Mouse (Mus musculus) lung, adult 2 months (tissue): ENCODE results near the gene Hirip3. TPM values are rescaled to one million over a fixed set of nuclear protein-coding genes. Genes with fewer than 3 reads are reported as not detected.
A peak's percentile ranks its signal among the peaks of the same experiment; 100 is the strongest.
"Not testable (repeated sequence)": the region's sequence is repeated elsewhere in the genome, so short reads cannot be mapped to it uniquely, and the experiment has no call there.

Experiments used
- DNase-seq: peaks from one replicate; pipeline ENCODE4 v3.0.0; 2022
- H3K4me1 ChIP-seq: fragments of 200-500 bp; 2 replicates; pipeline ENCODE4 v1.6.1; 2011; ENCODE audit warnings: low read length; ENCODE audit not compliant: control insufficient read depth, insufficient read depth
- H3K4me3 ChIP-seq: fragments of 200-500 bp; replicated peaks from 2 replicates; pipeline ENCODE3; 2011; ENCODE audit warnings: low read depth, mild to moderate bottlenecking, control low read depth, low read length; ENCODE audit errors: extremely low read depth
- CTCF ChIP-seq: fragments of 200-500 bp; IDR thresholded peaks from 2 replicates; pipeline ENCODE4 v1.5.1; 2011; ENCODE audit warnings: mild to moderate bottlenecking, low read length, control low read depth; ENCODE audit not compliant: insufficient read depth
- POLR2A ChIP-seq: fragments of 200-500 bp; IDR thresholded peaks from 2 replicates; pipeline ENCODE4 v1.6.1; 2011; ENCODE audit warnings: low read depth, mild to moderate bottlenecking, control low read depth, low read length, borderline replicate concordance; ENCODE audit errors: extremely low read depth
- WGBS: fragments of 180-500 bp; shearing (Covaris S2); methylation state at CpG from one replicate; pipeline ENCODE4 v1.1.7; 2018; 5-methylcytosine and 5-hydroxymethylcytosine counted together
- polyA plus RNA-seq: library from polyadenylated mRNA; depleted of rRNA; stranded (reverse); fragments of >200 nt; gene quantifications from 2 replicates; pipeline ENCODE4 v1.2.3, GENCODE M21; 2012; rRNA removed

The Hirip3 gene
- polyA plus RNA-seq, 1 experiment, result 7.5 TPM

- peak; percentile 98 for DNase-seq
- WGBS, result 11% methylated on average over 37 of the region's 37 CpGs
- peak overlapping the region; percentile 80 for H3K4me3 ChIP-seq
- TF ChIP-seq POLR2A, result peak; percentile 97
- no peak for TF ChIP-seq CTCF
- H3K4me1 ChIP-seq, result peaks cover 11% of the 10 kb centered on the region
These were observed 36.6 kb downstream of the Hirip3 start for GRCm38 (mm10) chr7:126898102-126898990.

- DNase-seq, H3K4me3 ChIP-seq: not testable (repeated sequence)
- 95% methylated on average over 7 of the region's 9 CpGs for WGBS
- H3K4me1 ChIP-seq, result peaks cover 11% of the 10 kb centered on the region
These were observed 38.0 kb downstream of the Hirip3 start for GRCm38 (mm10) chr7:126899781-126900180.

GRCm38 (mm10) chr7:126905590-126905989, 43.8 kb downstream of the Hirip3 start:
- TF ChIP-seq POLR2A, result no peak
- TF ChIP-seq CTCF, result no peak
- WGBS, result 44% methylated on average over 3 of the region's 3 CpGs
- H3K4me3 ChIP-seq, result no peak overlapping the region
- no peaks in the 10 kb centered on the region for H3K4me1 ChIP-seq
- DNase-seq, result no peak

GRCm38 (mm10) chr7:126914844-126915243, 53.1 kb downstream of the Hirip3 start:
- 70% methylated on average over 3 of the region's 3 CpGs for WGBS
- DNase-seq, result no peak
- Histone ChIP-seq H3K4me1 (no peaks in the 10 kb centered on the region), H3K4me3 (no peak overlapping the region)
- TF ChIP-seq CTCF, result no peak
- no peak for TF ChIP-seq POLR2A

Other genes with a start within 250 kb of the Hirip3 start
- gene Nupr1, start 231.1 kb upstream of the Hirip3 start, polyA plus RNA-seq, result 48.1 and 102 TPM in 2 replicates
- 36.4 and 43.4 TPM in 2 replicates for gene Sgf29, start 212.7 kb upstream of the Hirip3 start, polyA plus RNA-seq
- gene Sult1a1, start 185.5 kb upstream of the Hirip3 start, polyA plus RNA-seq, result 55.6 and 69.2 TPM in 2 replicates
- gene Bola2, start 166.6 kb upstream of the Hirip3 start, polyA plus RNA-seq, result 38.2 and 39.6 TPM in 2 replicates
- gene Slx1b, start 166.2 kb upstream of the Hirip3 start, polyA plus RNA-seq, result 23.4 and 27.7 TPM in 2 replicates
- 208 and 229 TPM in 2 replicates for gene Coro1a, start 154.2 kb upstream of the Hirip3 start, polyA plus RNA-seq
- 500 and 548 TPM in 2 replicates for gene Mapk3, start 102.4 kb upstream of the Hirip3 start, polyA plus RNA-seq
- gene Gdpd3, start 95.6 kb upstream of the Hirip3 start, polyA plus RNA-seq, result 18.4 and 35.7 TPM in 2 replicates
- gene Ypel3, start 85.0 kb upstream of the Hirip3 start, polyA plus RNA-seq, result 390 and 597 TPM in 2 replicates
- gene Tbx6, start 80.5 kb upstream of the Hirip3 start, polyA plus RNA-seq, result 8.7 and 9.5 TPM in 2 replicates
- gene Ppp4c, start 69.5 kb upstream of the Hirip3 start, polyA plus RNA-seq, result 135 and 156 TPM in 2 replicates
- 11.9 and 13.3 TPM in 2 replicates for gene Fam57b, start 64.3 kb upstream of the Hirip3 start, polyA plus RNA-seq
- not detected in 2 replicates for gene 4930451I11Rik, start 30.3 kb upstream of the Hirip3 start, polyA plus RNA-seq
- gene Doc2a, start 14.6 kb upstream of the Hirip3 start, polyA plus RNA-seq, result 0.22 and 0.74 TPM in 2 replicates
- gene Ino80e, start 405 bp downstream of the Hirip3 start, polyA plus RNA-seq, result 66.0 and 68.9 TPM in 2 replicates
- 174 and 210 TPM in 2 replicates for gene Taok2, start 22.7 kb downstream of the Hirip3 start, polyA plus RNA-seq
- 83.6 and 92.9 TPM in 2 replicates for gene Tmem219, start 60.9 kb downstream of the Hirip3 start, polyA plus RNA-seq
- gene Kctd13, start 66.9 kb downstream of the Hirip3 start, polyA plus RNA-seq, result 22.4 and 24.5 TPM in 2 replicates
- gene Asphd1, start 87.6 kb downstream of the Hirip3 start, polyA plus RNA-seq, result not detected in 2 replicates
- gene Sez6l2, start 88.6 kb downstream of the Hirip3 start, polyA plus RNA-seq, result 1.0 TPM in 2 replicates
- 321 and 332 TPM in 2 replicates for gene Cdipt, start 113.9 kb downstream of the Hirip3 start, polyA plus RNA-seq
- 2.0 and 3.3 TPM in 2 replicates for gene Cdiptos, start 114.1 kb downstream of the Hirip3 start, polyA plus RNA-seq
- gene Mvp, start 152.6 kb downstream of the Hirip3 start, polyA plus RNA-seq, result 82.2 and 125 TPM in 2 replicates
- 2.6 and 2.8 TPM in 2 replicates for gene Pagr1b, start 154.5 kb downstream of the Hirip3 start, polyA plus RNA-seq
- gene Pagr1a, start 155.4 kb downstream of the Hirip3 start, polyA plus RNA-seq, result 5.7 and 7.5 TPM in 2 replicates
- gene Gm42742, start 159.1 kb downstream of the Hirip3 start, polyA plus RNA-seq, result 26.5 and 38.8 TPM in 2 replicates
- 8.1 and 9.8 TPM in 2 replicates for gene Prrt2, start 159.2 kb downstream of the Hirip3 start, polyA plus RNA-seq
- 131 and 194 TPM in 2 replicates for gene Maz, start 165.1 kb downstream of the Hirip3 start, polyA plus RNA-seq
- 0.78 and 1.3 TPM in 2 replicates for gene Kif22, start 180.5 kb downstream of the Hirip3 start, polyA plus RNA-seq
- gene Zg16, start 225.4 kb downstream of the Hirip3 start, polyA plus RNA-seq, result 0.37 and 19.0 TPM in 2 replicates
- 45.0 and 49.9 TPM in 2 replicates for gene AI467606, start 229.4 kb downstream of the Hirip3 start, polyA plus RNA-seq